Mouse (Mus musculus) urinary bladder, postnatal 4 days (tissue): ENCODE measurements around the gene Mapk8ip2.

Source experiments
- DNase-seq, 2 experiments: peaks; one replicate each; pipeline ENCODE4 v3.0.0; 2021 to 2022; ENCODE audit warnings: low spot score in 2 of 2

Mapk8ip2 gene

GRCm38 (mm10) chr15:89480584-89480983 lies 26.9 kb downstream of the Mapk8ip2 start:
- DNase-seq = no peak

- no peak for DNase-seq
Observed at GRCm38 (mm10) chr15:89488182-89488581, 34.5 kb downstream of the Mapk8ip2 start.

- DNase-seq = no peak
Observed at GRCm38 (mm10) chr15:89488611-89489117, 35.0 kb downstream of the Mapk8ip2 start.

GRCm38 (mm10) chr15:89494970-89495369 lies 41.3 kb downstream of the Mapk8ip2 start:
- no peak for DNase-seq

GRCm38 (mm10) chr15:89496131-89496530 lies 42.4 kb downstream of the Mapk8ip2 start:
- no peak for DNase-seq

GRCm38 (mm10) chr15:89496841-89497240 lies 43.1 kb downstream of the Mapk8ip2 start:
- no peak for DNase-seq

- no peak for DNase-seq
Observed at GRCm38 (mm10) chr15:89497391-89498048, 43.8 kb downstream of the Mapk8ip2 start.

GRCm38 (mm10) chr15:89498049-89498960 lies 44.6 kb downstream of the Mapk8ip2 start:
- DNase-seq = no peak

GRCm38 (mm10) chr15:89498961-89499688 lies 45.4 kb downstream of the Mapk8ip2 start, which contains the start of gene Shank3:
Gene Shank3 (plus strand): TSS chr15:89499623.
- no peak for DNase-seq

GRCm38 (mm10) chr15:89499784-89500220 lies 46.1 kb downstream of the Mapk8ip2 start:
- peak in 1 of 2 experiments; percentile 35 for DNase-seq

- no peak for DNase-seq
Observed at GRCm38 (mm10) chr15:89500221-89500791, 46.6 kb downstream of the Mapk8ip2 start.

- DNase-seq = no peak
Observed at GRCm38 (mm10) chr15:89501321-89501720, 47.6 kb downstream of the Mapk8ip2 start.

GRCm38 (mm10) chr15:89504838-89505237 lies 51.1 kb downstream of the Mapk8ip2 start:
- no peak for DNase-seq

GRCm38 (mm10) chr15:89507751-89508150 lies 54.0 kb downstream of the Mapk8ip2 start:
- no peak for DNase-seq

- no peak for DNase-seq
Observed at GRCm38 (mm10) chr15:89512679-89513078, 59.0 kb downstream of the Mapk8ip2 start.
